In genomic region chr11:101195101-101195500, GRCm38 (mm10) we compare ENCODE assay signal across 23 mouse cellular contexts. TPM values are rescaled to one million over a fixed set of nuclear protein-coding genes. Genes with fewer than 3 reads are reported as not detected.
DNase-seq lines count a peak whose midpoint lies in the region; TF ChIP-seq lines count a peak whose summit lies in the region.
"Had no signal": no experiment of that assay in that cellular context is flagged by ENCODE, and none has a peak within 500 bp of the region (broad histone marks: within the 10 kb centered on the region; RNA-seq: fewer than 3 reads in every experiment).

No protein-coding gene starts in this region.

- H3K27me3 ChIP-seq in heart, embryonic 10.5 days (ENCODE audit: insufficient read depth, poor library complexity, severe bottlenecking) = no peaks in the 10 kb centered on the region
- H3K27me3 ChIP-seq: forebrain, embryonic 13.5 days; heart, embryonic 12.5 days; heart, embryonic 15.5 days had no signal

- peaks cover 55% of the 10 kb centered on the region for H3K36me3 ChIP-seq in heart, embryonic 10.5 days

- TF ChIP-seq CTCF in left cerebral cortex, adult 2 months (IDR thresholded peaks at IDR 0.05) = no peak

- H3K4me1 ChIP-seq in heart, embryonic 10.5 days = peaks cover 21% of the 10 kb centered on the region

- H3K27ac ChIP-seq in heart, embryonic 10.5 days = no peak overlapping the region
- H3K27ac ChIP-seq in left cerebral cortex, adult 2 months = peak overlapping the region; percentile 11; the same call in 1 of the 2 replicates
- H3K27ac ChIP-seq: forebrain, embryonic 10.5 days; forebrain, embryonic 13.5 days; hindbrain, embryonic 14.5 days; hindbrain, postnatal 0 days had no signal

- WGBS in heart, embryonic 10.5 days = 29% methylated on average over 1 of the region's 1 CpGs

- intact Hi-C loops in left cerebral cortex, adult 2 months (cut with DNase I) = no loop called here

- peak; percentile 8 for DNase-seq in cerebellum, adult 11 months
- no peak for DNase-seq in cerebellum, adult 9-11 months
- peak; percentile 85 for DNase-seq in heart, adult 11 months
- DNase-seq in heart, embryonic 10.5 days (ENCODE audit: low spot score) = no peak
- no peak for DNase-seq in left cerebral cortex, adult 2 months (ENCODE audit: extremely low spot score in 1 of 2, low spot score in 2 of 2)
- no peak for DNase-seq in left cerebral cortex, adult 11 months (ENCODE audit: low spot score)
- no peak for DNase-seq in MN1 (ENCODE audit: low spot score)
- DNase-seq: adrenal gland, adult 2 months; adrenal gland, postnatal 14 days; gastrocnemius, postnatal 25 days; heart, postnatal 10 days; heart, postnatal 4 days had no signal

- H3K9me3 ChIP-seq in heart, embryonic 10.5 days = no peaks in the 10 kb centered on the region
- H3K9me3 ChIP-seq: forebrain, embryonic 10.5 days; forebrain, embryonic 13.5 days; G1E; heart, embryonic 12.5 days; heart, embryonic 15.5 days had no signal

- H3K4me3 ChIP-seq in heart, embryonic 10.5 days = no peak overlapping the region
- H3K4me3 ChIP-seq in left cerebral cortex, adult 2 months = no peak overlapping the region
- H3K4me3 ChIP-seq: forebrain, embryonic 10.5 days; forebrain, embryonic 13.5 days; heart, embryonic 12.5 days; heart, embryonic 15.5 days had no signal

RNA-seq across cellular contexts. Expression of gene Ccr10, which starts 19.9 kb away (rescaled TPM):
- polyA plus RNA-seq in heart, embryonic 10.5 days (2016; fragmentation: Nextera tagmentation; extraction: Ambion mirVana) = 0.16 and 0.19 TPM in 2 replicates
- under 1 TPM in 1 of 2 experiments, not detected in 1; 0.38 TPM for total RNA-seq in left cerebral cortex, adult 2 months (2021)
- total RNA-seq: G1E; gastrocnemius, adult 8-10 months; gastrocnemius, postnatal 25 days; heart, postnatal 4 days had no signal
- polyA plus RNA-seq: embryonic facial prominence, embryonic 14.5 days; forebrain, embryonic 10.5 days; forebrain, embryonic 13.5 days; forebrain, embryonic 16.5 days; G1E had no signal

RNA-seq across cellular contexts. Expression of gene Plekhh3, which starts 23.9 kb away (rescaled TPM):
- polyA plus RNA-seq in heart, embryonic 10.5 days (2016; fragmentation: Nextera tagmentation; extraction: Ambion mirVana) = 5.6 and 6.4 TPM in 2 replicates
- total RNA-seq in left cerebral cortex, adult 2 months (2021) = 10 to 100 TPM; 13.0 to 13.2 TPM
- polyA plus RNA-seq: inflammation-experienced regulatory T-cells, adult 6 months had no signal

RNA-seq across cellular contexts. Expression of gene Cntnap1, which starts 24.8 kb away (rescaled TPM):
- polyA plus RNA-seq in heart, embryonic 10.5 days (2016; fragmentation: Nextera tagmentation; extraction: Ambion mirVana) = 0.39 and 0.44 TPM in 2 replicates
- total RNA-seq in left cerebral cortex, adult 2 months (2021) = 100 to 1,000 TPM; 171 to 182 TPM

RNA-seq across cellular contexts. Expression of gene Ezh1, which starts 31.2 kb away (rescaled TPM):
- polyA plus RNA-seq in heart, embryonic 10.5 days (2016; fragmentation: Nextera tagmentation; extraction: Ambion mirVana) = 12.9 and 13.3 TPM in 2 replicates
- 10 to 100 TPM; 56.9 to 62.1 TPM for total RNA-seq in left cerebral cortex, adult 2 months (2021)

RNA-seq across cellular contexts. Expression of gene Tubg2, which starts 39.4 kb away (rescaled TPM):
- polyA plus RNA-seq in heart, embryonic 10.5 days (2016; fragmentation: Nextera tagmentation; extraction: Ambion mirVana) = 3.0 and 4.2 TPM in 2 replicates
- total RNA-seq in left cerebral cortex, adult 2 months (2021) = 10 to 100 TPM; 51.4 to 52.9 TPM
- total RNA-seq: G1E had no signal
- polyA plus RNA-seq: G1E had no signal

Comparison
In these comparisons a context has a peak if more than half of its experiments do, and no peak if none do; other contexts are left out.
1. DNase-seq: peak in cerebellum, adult 11 months (single experiment) and heart, adult 11 months (single experiment); none in cerebellum, adult 9-11 months (single experiment), heart, embryonic 10.5 days (single experiment), left cerebral cortex, adult 2 months (0 of 2), left cerebral cortex, adult 11 months (single experiment) and MN1 (single experiment).